In genomic region chr4:144949441-144950326, GRCm38 (mm10) we compare ENCODE assay signal across 8 mouse cellular contexts. TPM values are rescaled to one million over a fixed set of nuclear protein-coding genes. Genes with fewer than 3 reads are reported as not detected.
DNase-seq lines count a peak whose midpoint lies in the region; ATAC-seq and TF ChIP-seq lines count a peak whose summit lies in the region.

No protein-coding gene starts in this region.

- peaks cover 10% of the 10 kb centered on the region for H3K4me1 ChIP-seq in bone marrow, adult 2 months (ENCODE audit: control insufficient read depth, insufficient read depth, low read length)
- H3K4me1 ChIP-seq in intestine, embryonic 16.5 days (ENCODE audit: control insufficient read depth, insufficient read depth, low read length) = peaks cover 26% of the 10 kb centered on the region
- peaks cover 44% of the 10 kb centered on the region for H3K4me1 ChIP-seq in liver, postnatal 0 days (ENCODE audit: insufficient read depth)
- peaks cover 21% of the 10 kb centered on the region for H3K4me1 ChIP-seq in neural tube, embryonic 12.5 days

- H3K27me3 ChIP-seq in intestine, embryonic 16.5 days (replicated peaks; ENCODE audit: control insufficient read depth, insufficient read depth, low read length) = no peaks in the 10 kb centered on the region
- no peaks in the 10 kb centered on the region for H3K27me3 ChIP-seq in liver, postnatal 0 days (ENCODE audit: insufficient read depth, low read length)
- no peaks in the 10 kb centered on the region for H3K27me3 ChIP-seq in neural tube, embryonic 12.5 days (replicated peaks)

- no peaks in the 10 kb centered on the region for H3K9me3 ChIP-seq in intestine, embryonic 16.5 days (ENCODE audit: control insufficient read depth, low read length)
- no peaks in the 10 kb centered on the region for H3K9me3 ChIP-seq in liver, postnatal 0 days (ENCODE audit: low read length)
- H3K9me3 ChIP-seq in neural tube, embryonic 12.5 days = no peaks in the 10 kb centered on the region

- ATAC-seq in intestine, embryonic 16.5 days = peak; percentile 78
- peak; percentile 98 for ATAC-seq in liver, postnatal 0 days
- ATAC-seq in neural tube, embryonic 12.5 days (ENCODE audit: low FRiP score, low read depth) = peak; percentile 82

- 14% methylated on average over 9 of the region's 9 CpGs for WGBS in bone marrow, adult 2 months
- 22% methylated on average over 9 of the region's 9 CpGs for WGBS in intestine, embryonic 16.5 days
- WGBS in liver, postnatal 0 days (ENCODE audit: insufficient replicate concordance) = 25% methylated on average over 9 of the region's 9 CpGs
- WGBS in neural tube, embryonic 12.5 days = 9% methylated on average over 9 of the region's 9 CpGs

- TF ChIP-seq EP300 in liver, postnatal 0 days (IDR thresholded peaks at IDR 0.05; ENCODE audit: low read depth) = peak; percentile 99

- TF ChIP-seq POLR2A in bone marrow, adult 2 months (IDR thresholded peaks at IDR 0.05; ENCODE audit: borderline replicate concordance, control insufficient read depth, low read depth, low read length) = no peak

- H3K9ac ChIP-seq in intestine, embryonic 16.5 days (ENCODE audit: low read depth, low read length) = peak overlapping the region; percentile 30; the same call in 1 of the 2 replicates
- H3K9ac ChIP-seq in liver, postnatal 0 days (replicated peaks) = peak overlapping the region; percentile 53
- peak overlapping the region; percentile 14; the same call in 1 of the 2 replicates for H3K9ac ChIP-seq in neural tube, embryonic 12.5 days

- H3K36me3 ChIP-seq in intestine, embryonic 16.5 days (ENCODE audit: control insufficient read depth, insufficient read depth, low read length) = no peaks in the 10 kb centered on the region
- H3K36me3 ChIP-seq in liver, postnatal 0 days (replicated peaks; ENCODE audit: insufficient read depth, low read length) = no peaks in the 10 kb centered on the region
- no peaks in the 10 kb centered on the region for H3K36me3 ChIP-seq in neural tube, embryonic 12.5 days

- peak overlapping the region; percentile 83 for H3K27ac ChIP-seq in bone marrow, adult 2 months (ENCODE audit: control insufficient read depth, insufficient read depth, low read depth, low read length, poor library complexity)
- H3K27ac ChIP-seq in intestine, embryonic 16.5 days (ENCODE audit: low read length) = peak overlapping the region; percentile 48
- H3K27ac ChIP-seq in liver, postnatal 0 days (ENCODE audit: low read depth) = peak overlapping the region; percentile 80
- peak overlapping the region; percentile 21; the same call in 1 of the 2 replicates for H3K27ac ChIP-seq in neural tube, embryonic 12.5 days

- DNase-seq in embryo, embryonic 11 days = peak; percentile 76
- peak; percentile 99 for DNase-seq in heart, adult 11 months
- DNase-seq in liver, postnatal 0 days = peak; percentile 70
- peak; percentile 75 for DNase-seq in yolk sac, embryonic 10.5 days (ENCODE audit: low spot score)
- no peak for DNase-seq in layer of hippocampus, adult 11-12 months (ENCODE audit: low spot score)

- H3K4me2 ChIP-seq in intestine, embryonic 16.5 days (ENCODE audit: low read depth, low read length) = no peak overlapping the region
- peak overlapping the region; percentile 61 for H3K4me2 ChIP-seq in liver, postnatal 0 days (ENCODE audit: low read depth, low read length)
- 0 out of 2 replicates have a peak overlapping the region, but pooled peaks have one; percentile 4 for H3K4me2 ChIP-seq in neural tube, embryonic 12.5 days (replicated peaks)

- no peak overlapping the region for H3K4me3 ChIP-seq in bone marrow, adult 2 months (replicated peaks; ENCODE audit: control insufficient read depth, low read depth, low read length)
- H3K4me3 ChIP-seq in intestine, embryonic 16.5 days (ENCODE audit: low read length) = no peak overlapping the region
- H3K4me3 ChIP-seq in liver, postnatal 0 days (ENCODE audit: low read depth, low read length) = no peak overlapping the region
- no peak overlapping the region for H3K4me3 ChIP-seq in neural tube, embryonic 12.5 days

- TF ChIP-seq CTCF in bone marrow, adult 2 months (IDR thresholded peaks at IDR 0.05; ENCODE audit: control insufficient read depth, insufficient read depth, low read length) = no peak
- peak; percentile 54 for TF ChIP-seq CTCF in liver, postnatal 0 days (IDR thresholded peaks at IDR 0.05; ENCODE audit: low read depth)

RNA-seq across cellular contexts. Expression of gene Dhrs3, which starts 57.1 kb away (rescaled TPM):
- polyA plus RNA-seq in bone marrow, adult 2 months (2011; ENCODE audit: insufficient read depth, insufficient read length, low replicate concordance, missing spikeins) = 24.5 and 58.7 TPM in 2 replicates
- polyA plus RNA-seq in intestine, embryonic 16.5 days (2015; fragmentation: Nextera tagmentation; extraction: Ambion mirVana) = 122 and 132 TPM in 2 replicates
- polyA plus RNA-seq in liver, postnatal 0 days (2015; fragmentation: Nextera tagmentation; extraction: Ambion mirVana) = 49.8 and 52.8 TPM in 2 replicates
- polyA plus RNA-seq in neural tube, embryonic 12.5 days (2016; fragmentation: Nextera tagmentation; extraction: Ambion mirVana) = 77.3 and 90.2 TPM in 2 replicates

Comparison
In these comparisons a context has a peak if more than half of its experiments do, and no peak if none do; other contexts are left out.
1. H3K27ac ChIP-seq: peak in every context shown above with its lines; median percentile 83 in bone marrow, adult 2 months; 80 in liver, postnatal 0 days; 48 in intestine, embryonic 16.5 days; 21 in neural tube, embryonic 12.5 days.